Mouse (Mus musculus) erythroblast, embryonic 14.5 days (primary cell): ENCODE measurements at regions not wholly inside any gene's neighbourhood (a gene's known extent, or its start where the extent isn't known, plus 50 kb on each side); places are given as distances from the start of the nearest gene placed in this dataset.

Experiments used
- GATA1 ChIP-seq: IDR thresholded peaks from 2 replicates; pipeline ENCODE4 v1.6.1; 2012; ENCODE audit warnings: low read length, inconsistent platforms, mixed read lengths
- TAL1 ChIP-seq: IDR thresholded peaks from 3 replicates; pipeline ENCODE4 v1.6.1; 2012; ENCODE audit warnings: low read length, inconsistent platforms, mixed read lengths

DNA sequence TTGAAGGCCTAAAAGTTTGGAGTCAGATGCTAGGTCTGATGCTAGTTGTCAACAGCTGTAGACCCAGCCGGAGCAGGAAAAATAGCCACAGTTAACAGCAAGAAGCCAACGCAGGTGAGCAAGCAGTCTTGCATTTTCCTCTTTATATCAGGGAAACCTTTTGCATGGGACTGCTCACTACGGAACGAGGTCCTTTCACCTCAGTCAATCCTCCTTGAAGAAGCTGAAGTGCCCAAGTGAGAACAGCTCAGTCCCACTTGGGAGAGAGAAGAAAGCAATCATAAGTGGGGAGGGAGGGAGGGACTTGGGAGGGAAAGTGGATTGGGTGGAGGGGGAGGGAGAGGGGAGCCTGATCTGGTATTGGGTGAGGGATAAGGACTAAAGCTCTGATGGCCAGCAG is 107.6 kb downstream of the Kcnj2 start:
- TF ChIP-seq TAL1, result no peak
- TF ChIP-seq GATA1, result no peak
